Mouse (Mus musculus) embryonic facial prominence, embryonic 12.5 days (tissue): ENCODE results near the gene Ss18l1. TPM values are rescaled to one million over a fixed set of nuclear protein-coding genes. Genes with fewer than 3 reads are reported as not detected.

Source experiments
- ATAC-seq: fragments of 200-750 bp; cut with Nextera tagmentation; 2 replicates; pipeline ENCODE4 v1.8.0; 2017; ENCODE audit not compliant: insufficient number of reproducible peaks, insufficient read depth, low FRiP score, low TSS enrichment
- H3K27ac ChIP-seq: fragments of 300-500 bp; sonication (generic); 2 replicates; pipeline ENCODE4 v1.5.1; 2016; ENCODE audit warnings: mild to moderate bottlenecking
- H3K27me3 ChIP-seq: fragments of 300-500 bp; sonication (generic); 2 replicates; pipeline ENCODE4 v1.6.1; 2016; ENCODE audit warnings: mild to moderate bottlenecking, moderate library complexity
- H3K36me3 ChIP-seq: fragments of 300-500 bp; sonication (generic); 2 replicates; pipeline ENCODE4 v1.6.1; 2016; ENCODE audit warnings: mild to moderate bottlenecking
- H3K4me1 ChIP-seq: fragments of 300-500 bp; sonication (generic); 2 replicates; pipeline ENCODE4 v1.6.1; 2016
- H3K4me2 ChIP-seq: fragments of 300-500 bp; sonication (generic); replicated peaks from 2 replicates; pipeline ENCODE4 v1.6.1; 2016; ENCODE audit warnings: mild to moderate bottlenecking, moderate library complexity
- H3K4me3 ChIP-seq: fragments of 300-500 bp; sonication (generic); 2 replicates; pipeline ENCODE4 v1.5.1; 2016; ENCODE audit warnings: mild to moderate bottlenecking
- H3K9ac ChIP-seq: fragments of 300-500 bp; sonication (generic); 2 replicates; pipeline ENCODE4 v1.6.1; 2016; ENCODE audit warnings: mild to moderate bottlenecking, moderate library complexity
- H3K9me3 ChIP-seq: fragments of 300-500 bp; sonication (generic); 2 replicates; pipeline ENCODE4 v1.6.1; 2016; ENCODE audit warnings: mild to moderate bottlenecking, moderate library complexity
- WGBS: fragments of 180-500 bp; shearing (Covaris S2); methylation state at CpG from one replicate; pipeline ENCODE4 v1.1.7; 2016; 5-methylcytosine and 5-hydroxymethylcytosine counted together
- polyA plus RNA-seq: library from polyadenylated mRNA; unstranded; fragments of >200 nt; fragmentation: Nextera tagmentation; extraction: Ambion mirVana; gene quantifications from 2 replicates; pipeline ENCODE4 v1.2.1, GENCODE M21; 2016

Ss18l1 gene
- polyA plus RNA-seq: 10.0 and 10.8 TPM in 2 replicates

- Histone ChIP-seq H3K27me3 (no peaks in the 10 kb centered on the region), H3K9me3 (no peaks in the 10 kb centered on the region), H3K4me2 (peak within 1 kb of the TSS; percentile 90), H3K4me1 (peaks cover 29% of the 10 kb centered on the region), H3K4me3 (peak within 1 kb of the TSS; percentile 100), H3K27ac (peak within 1 kb of the TSS; percentile 91), H3K9ac (peak within 1 kb of the TSS; percentile 88), H3K36me3 (peaks cover 22% of the 10 kb centered on the region)
- WGBS: under 1% methylated on average over 67 of the region's 78 CpGs
- ATAC-seq: peak; percentile 91
These were observed at the start of gene Ss18l1, which contains the start of gene Psma7 for GRCm38 (mm10) chr2:180042256-180042857. TSS of gene Ss18l1 (plus strand) at chr2:180042509. TSS of gene Psma7 (minus strand) at chr2:180042433.

- no peak for ATAC-seq
- Histone ChIP-seq H3K4me2 (no peak overlapping the region), H3K27ac (no peak overlapping the region), H3K9ac (no peak overlapping the region), H3K4me1 (no peaks in the 10 kb centered on the region), H3K4me3 (no peak overlapping the region), H3K36me3 (no peaks in the 10 kb centered on the region), H3K27me3 (no peaks in the 10 kb centered on the region), H3K9me3 (no peaks in the 10 kb centered on the region)
- 84% methylated on average over 5 of the region's 5 CpGs for WGBS
These were observed 49.2 kb upstream of the Ss18l1 start for GRCm38 (mm10) chr2:179993071-179993470.

GRCm38 (mm10) chr2:179998431-179998830, 43.9 kb upstream of the Ss18l1 start:
- Histone ChIP-seq H3K27me3 (no peaks in the 10 kb centered on the region), H3K4me2 (no peak overlapping the region), H3K27ac (no peak overlapping the region), H3K9ac (no peak overlapping the region), H3K4me3 (no peak overlapping the region), H3K36me3 (no peaks in the 10 kb centered on the region), H3K4me1 (no peaks in the 10 kb centered on the region), H3K9me3 (no peaks in the 10 kb centered on the region)
- ATAC-seq: no peak
- 73% methylated on average over 4 of the region's 4 CpGs for WGBS

- 91% methylated on average over 9 of the region's 9 CpGs for WGBS
- no peak overlapping the region for H3K9ac ChIP-seq
- H3K27me3 ChIP-seq: no peaks in the 10 kb centered on the region
- no peaks in the 10 kb centered on the region for H3K4me1 ChIP-seq
- no peaks in the 10 kb centered on the region for H3K9me3 ChIP-seq
- H3K36me3 ChIP-seq: no peaks in the 10 kb centered on the region
- H3K4me2 ChIP-seq: no peak overlapping the region
- no peak overlapping the region for H3K4me3 ChIP-seq
- no peak overlapping the region for H3K27ac ChIP-seq
- ATAC-seq: no peak
These were observed 40.7 kb upstream of the Ss18l1 start for GRCm38 (mm10) chr2:180001635-180002034.

- no peak overlapping the region for H3K9ac ChIP-seq
- WGBS: 55% methylated on average over 5 of the region's 5 CpGs
- no peak for ATAC-seq
These were observed 36.5 kb upstream of the Ss18l1 start for GRCm38 (mm10) chr2:180005656-180006351.

GRCm38 (mm10) chr2:180006352-180007017, 35.8 kb upstream of the Ss18l1 start:
- ATAC-seq: no peak
- Histone ChIP-seq H3K4me1 (no peaks in the 10 kb centered on the region), H3K9me3 (0 out of 2 replicates have a peak, but pooled peaks cover 2% of the 10 kb centered on the region), H3K4me2 (no peak overlapping the region), H3K4me3 (no peak overlapping the region), H3K27ac (no peak overlapping the region), H3K9ac (no peak overlapping the region), H3K27me3 (no peaks in the 10 kb centered on the region), H3K36me3 (no peaks in the 10 kb centered on the region)
- WGBS: 45% methylated on average over 9 of the region's 9 CpGs

More at GRCm38 (mm10) chr2:180005656-180006351, 36.5 kb upstream of the Ss18l1 start:
- no peak overlapping the region for H3K27ac ChIP-seq
- no peaks in the 10 kb centered on the region for H3K4me1 ChIP-seq
- no peak overlapping the region for H3K4me2 ChIP-seq
- H3K36me3 ChIP-seq: no peaks in the 10 kb centered on the region
- H3K4me3 ChIP-seq: no peak overlapping the region
- no peaks in the 10 kb centered on the region for H3K9me3 ChIP-seq
- H3K27me3 ChIP-seq: no peaks in the 10 kb centered on the region

- no peaks in the 10 kb centered on the region for H3K4me1 ChIP-seq
- no peak overlapping the region for H3K4me2 ChIP-seq
- H3K4me3 ChIP-seq: no peak overlapping the region
- H3K36me3 ChIP-seq: no peaks in the 10 kb centered on the region
- H3K9me3 ChIP-seq: 0 out of 2 replicates have a peak, but pooled peaks cover 3% of the 10 kb centered on the region
- H3K27ac ChIP-seq: no peak overlapping the region
- no peak overlapping the region for H3K9ac ChIP-seq
- no peaks in the 10 kb centered on the region for H3K27me3 ChIP-seq
- 92% methylated on average over 7 of the region's 7 CpGs for WGBS
- ATAC-seq: no peak
These were observed 31.6 kb upstream of the Ss18l1 start for GRCm38 (mm10) chr2:180010686-180011085.

GRCm38 (mm10) chr2:180011370-180011769, 30.9 kb upstream of the Ss18l1 start:
- Histone ChIP-seq H3K4me3 (no peak overlapping the region), H3K9ac (no peak overlapping the region), H3K27ac (no peak overlapping the region), H3K4me1 (no peaks in the 10 kb centered on the region), H3K27me3 (no peaks in the 10 kb centered on the region), H3K4me2 (no peak overlapping the region), H3K9me3 (0 out of 2 replicates have a peak, but pooled peaks cover 3% of the 10 kb centered on the region), H3K36me3 (no peaks in the 10 kb centered on the region)
- ATAC-seq: no peak
- WGBS: 84% methylated on average over 6 of the region's 6 CpGs

GRCm38 (mm10) chr2:180013686-180014085, 28.6 kb upstream of the Ss18l1 start:
- Histone ChIP-seq H3K27ac (no peak overlapping the region), H3K4me1 (peaks cover 11% of the 10 kb centered on the region; the same call in 1 of the 2 replicates)
- no peak for ATAC-seq

GRCm38 (mm10) chr2:180017632-180018031, 24.7 kb upstream of the Ss18l1 start:
- no peak overlapping the region for H3K27ac ChIP-seq
- peaks cover 11% of the 10 kb centered on the region; the same call in 1 of the 2 replicates for H3K4me1 ChIP-seq
- no peaks in the 10 kb centered on the region for H3K36me3 ChIP-seq
- H3K27me3 ChIP-seq: peaks cover 10% of the 10 kb centered on the region; the same call in 1 of the 2 replicates
- no peak overlapping the region; the same call in 1 of the 2 replicates for H3K9ac ChIP-seq
- no peak overlapping the region for H3K4me3 ChIP-seq
- no peak overlapping the region for H3K4me2 ChIP-seq
- WGBS: 66% methylated on average over 4 of the region's 4 CpGs
- no peaks in the 10 kb centered on the region for H3K9me3 ChIP-seq
- ATAC-seq: no peak

More at GRCm38 (mm10) chr2:180013686-180014085, 28.6 kb upstream of the Ss18l1 start:
- WGBS: 82% methylated on average over 7 of the region's 7 CpGs
- Histone ChIP-seq H3K4me2 (no peak overlapping the region), H3K36me3 (no peaks in the 10 kb centered on the region), H3K9me3 (0 out of 2 replicates have a peak, but pooled peaks cover 3% of the 10 kb centered on the region), H3K27me3 (no peaks in the 10 kb centered on the region), H3K4me3 (no peak overlapping the region), H3K9ac (no peak overlapping the region)

- Histone ChIP-seq H3K4me2 (no peak overlapping the region), H3K27ac (no peak overlapping the region), H3K9ac (no peak overlapping the region), H3K27me3 (peaks cover 18% of the 10 kb centered on the region; the same call in 1 of the 2 replicates), H3K4me1 (peaks cover 11% of the 10 kb centered on the region; the same call in 1 of the 2 replicates), H3K9me3 (no peaks in the 10 kb centered on the region), H3K4me3 (no peak overlapping the region), H3K36me3 (no peaks in the 10 kb centered on the region)
- WGBS: 81% methylated on average over 9 of the region's 9 CpGs
- no peak for ATAC-seq
These were observed 23.7 kb upstream of the Ss18l1 start for GRCm38 (mm10) chr2:180018573-180018972.
